Mouse (Mus musculus): ENCODE results near the gene Nrxn3. TPM values are rescaled to one million over a fixed set of nuclear protein-coding genes. Genes with fewer than 3 reads are reported as not detected.

Gene Nrxn3
- polyA plus RNA-seq, 1 experiment from 2014 or later = 94.3 TPM

DNA sequence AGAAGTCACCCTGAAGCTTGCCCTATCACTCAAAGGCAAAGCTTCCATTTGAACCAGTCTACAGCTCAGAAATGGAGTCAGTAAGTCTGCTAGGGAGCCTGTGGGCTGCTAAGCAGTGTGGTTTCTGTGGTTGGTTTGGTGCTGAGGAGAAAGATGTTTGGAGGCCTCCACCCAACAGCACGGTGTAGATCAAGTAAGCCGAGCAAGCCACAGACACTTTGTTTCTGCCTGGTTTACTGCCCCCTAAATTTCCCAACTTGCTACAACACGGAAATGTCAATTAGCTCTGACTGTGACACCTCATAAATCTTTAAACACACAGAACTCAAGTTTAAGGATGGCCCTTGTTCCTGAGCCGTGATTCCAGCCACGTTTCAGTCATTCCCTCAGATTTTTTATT lies 1513.4 kb downstream of the Nrxn3 start:
- Histone ChIP-seq H3K4me3 (no peak overlapping the region), H3K27me3 (replicated peaks) (no peaks in the 10 kb centered on the region)

DNA sequence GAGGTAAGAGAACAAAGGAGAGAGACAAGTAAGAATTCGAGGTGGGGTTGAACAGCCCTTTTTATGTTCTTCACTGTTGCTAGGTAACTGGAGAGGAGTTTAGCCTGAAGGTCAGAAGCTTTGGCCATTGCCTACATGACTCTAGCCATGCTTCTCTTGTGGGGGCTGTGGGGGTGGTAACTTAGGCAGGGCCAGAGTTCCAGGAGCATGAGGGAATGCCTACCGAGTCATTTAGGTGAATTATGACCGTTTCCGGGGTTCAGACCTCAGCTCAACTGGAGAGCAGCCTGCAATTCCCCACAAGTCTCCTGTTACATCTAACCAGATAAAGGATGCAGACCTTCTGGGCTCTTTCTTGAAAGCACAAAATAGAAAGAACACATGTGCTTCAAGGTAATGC lies 1537.6 kb downstream of the Nrxn3 start:
- ATAC-seq (replicated peaks) = no peak
- Histone ChIP-seq H3K4me1 (no peaks in the 10 kb centered on the region), H3K9ac (no peak overlapping the region), H3K4me2 (no peak overlapping the region), H3K36me3 (replicated peaks) (no peaks in the 10 kb centered on the region), H3K9me3 (no peaks in the 10 kb centered on the region), H3K27ac (no peak overlapping the region), H3K4me3 (no peak overlapping the region), H3K27me3 (replicated peaks) (no peaks in the 10 kb centered on the region)
- 80% methylated on average over 4 of the region's 4 CpGs for WGBS

More for the DNA sequence above, 1513.4 kb downstream of the Nrxn3 start:
- Histone ChIP-seq H3K4me1 (no peaks in the 10 kb centered on the region), H3K9me3 (no peaks in the 10 kb centered on the region), H3K4me2 (no peak overlapping the region), H3K36me3 (replicated peaks) (no peaks in the 10 kb centered on the region), H3K9ac (no peak overlapping the region), H3K27ac (no peak overlapping the region)
- WGBS = 78% methylated on average over 5 of the region's 5 CpGs
- no peak for ATAC-seq (replicated peaks)

DNA sequence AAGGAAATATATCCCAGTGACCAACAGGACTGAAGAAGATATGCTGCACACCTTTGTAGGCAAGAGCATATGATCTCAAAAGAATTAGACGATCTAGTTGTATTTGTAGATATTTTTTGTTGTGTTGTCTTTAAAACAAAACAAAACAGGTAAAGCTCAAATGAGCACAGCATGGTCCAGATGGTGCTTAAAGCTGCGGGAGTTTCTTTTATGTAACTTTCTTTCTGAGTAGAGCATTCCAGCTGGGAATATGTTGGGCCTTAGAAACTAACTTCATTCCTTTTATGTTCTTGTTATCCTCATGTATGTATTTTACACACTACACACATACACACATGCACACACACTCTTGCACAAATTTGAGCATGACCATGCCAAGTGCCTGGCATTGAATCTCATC lies 1545.4 kb downstream of the Nrxn3 start:
- H3K27ac ChIP-seq = no peak overlapping the region
- no peaks in the 10 kb centered on the region for H3K4me1 ChIP-seq
- ATAC-seq (replicated peaks) = no peak
- H3K36me3 ChIP-seq (replicated peaks) = no peaks in the 10 kb centered on the region
- no peak overlapping the region for H3K9ac ChIP-seq
- H3K27me3 ChIP-seq (replicated peaks) = no peaks in the 10 kb centered on the region
- 80% methylated on average over 2 of the region's 2 CpGs for WGBS
- no peak overlapping the region for H3K4me3 ChIP-seq
- no peaks in the 10 kb centered on the region for H3K9me3 ChIP-seq
- no peak overlapping the region for H3K4me2 ChIP-seq

DNA sequence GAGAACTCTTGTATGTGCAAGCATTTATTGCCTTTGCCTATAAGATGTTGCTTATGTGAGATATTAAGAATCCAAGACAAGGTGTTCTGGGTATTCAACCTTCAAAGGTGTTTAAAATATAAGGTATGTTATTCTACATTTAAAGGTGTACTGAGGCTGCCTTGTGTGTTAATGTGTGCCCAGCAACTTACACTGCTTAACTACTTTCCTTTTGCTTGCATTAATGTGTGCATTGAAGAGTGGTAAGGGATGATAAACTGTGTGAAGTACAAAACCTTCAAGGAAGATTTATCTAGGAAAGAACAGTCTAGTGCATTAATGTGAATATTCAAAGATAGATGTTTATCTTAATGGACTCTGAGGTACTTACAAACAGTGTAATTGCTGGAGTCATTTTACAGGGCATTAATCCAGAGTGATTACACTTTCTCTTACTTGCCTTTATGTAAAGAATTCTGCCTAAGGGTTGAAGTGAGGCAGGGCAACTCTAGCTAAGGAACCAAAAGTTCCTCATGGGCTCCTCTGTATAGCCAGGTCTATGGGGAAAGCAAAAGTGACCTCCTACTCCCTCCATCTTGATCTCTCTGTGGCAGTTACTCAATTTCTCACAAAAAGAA lies 1548.2 kb downstream of the Nrxn3 start:
- Histone ChIP-seq H3K9ac (no peak overlapping the region), H3K27me3 (replicated peaks) (no peaks in the 10 kb centered on the region), H3K36me3 (replicated peaks) (no peaks in the 10 kb centered on the region), H3K9me3 (no peaks in the 10 kb centered on the region), H3K4me1 (no peaks in the 10 kb centered on the region), H3K4me2 (no peak overlapping the region), H3K27ac (no peak overlapping the region), H3K4me3 (no peak overlapping the region)
- ATAC-seq (replicated peaks) = no peak

DNA sequence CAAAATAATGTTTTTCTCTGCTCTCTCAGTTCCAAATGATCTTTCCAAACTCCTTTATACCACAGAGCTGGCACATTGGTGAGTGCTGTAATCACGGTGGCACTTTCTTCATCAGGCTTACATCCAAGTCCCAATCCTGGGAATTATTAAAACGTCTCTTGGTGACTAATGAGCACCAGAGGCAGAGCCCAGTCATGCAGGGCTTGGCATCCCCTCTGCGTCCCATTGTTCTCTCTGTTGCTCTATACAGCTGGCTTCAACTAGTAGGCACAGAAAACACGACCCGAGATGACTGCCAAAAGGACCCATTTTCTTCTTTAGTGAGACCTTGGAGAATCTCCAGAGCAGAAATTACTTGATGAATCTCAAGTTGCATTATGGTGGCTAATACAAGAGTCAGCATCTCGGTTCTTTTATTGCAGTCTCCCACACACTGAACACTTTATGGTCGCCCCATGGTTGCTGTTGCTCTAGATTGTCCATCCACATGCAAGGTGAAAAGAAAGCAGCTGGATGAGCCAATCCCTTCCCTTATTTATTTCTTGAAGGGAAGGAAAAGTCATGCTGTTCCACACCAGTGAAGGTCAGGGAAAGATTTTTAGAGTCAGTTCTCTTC lies 1552.1 kb downstream of the Nrxn3 start:
- no peak overlapping the region for H3K9ac ChIP-seq
- 69% methylated on average over 7 of the region's 7 CpGs for whole genome bisulfite sequencing
- H3K4me1 ChIP-seq = no peaks in the 10 kb centered on the region
- no peak overlapping the region for H3K27ac ChIP-seq
- 0 out of 2 replicates have a peak, but pooled peaks have one; percentile 52 for ATAC-seq (replicated peaks)
- no peak overlapping the region for H3K4me2 ChIP-seq
- H3K27me3 ChIP-seq (replicated peaks) = no peaks in the 10 kb centered on the region
- no peaks in the 10 kb centered on the region for H3K9me3 ChIP-seq
- H3K36me3 ChIP-seq (replicated peaks) = no peaks in the 10 kb centered on the region
- H3K4me3 ChIP-seq = no peak overlapping the region

DNA sequence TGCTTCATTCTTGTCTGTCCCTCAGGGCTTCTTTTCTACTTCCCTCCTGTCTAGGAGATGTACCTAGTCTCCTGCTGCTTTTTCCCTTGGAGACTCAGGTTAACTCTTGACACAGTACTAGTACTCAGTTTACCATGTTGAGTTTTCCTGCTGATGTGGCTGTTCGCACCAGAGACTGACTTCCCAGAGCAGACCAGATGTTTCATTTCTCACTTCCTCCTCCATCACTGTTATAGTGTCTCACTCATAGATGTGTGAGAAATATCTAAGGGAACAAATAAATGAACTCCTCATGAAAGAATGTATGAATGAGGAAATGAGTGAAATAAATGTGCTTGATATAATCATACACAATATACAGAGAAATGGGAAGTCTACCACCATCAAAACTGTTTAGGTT lies 1558.6 kb downstream of the Nrxn3 start:
- H3K9ac ChIP-seq = no peak overlapping the region
- H3K36me3 ChIP-seq (replicated peaks) = no peaks in the 10 kb centered on the region
- H3K4me1 ChIP-seq = no peaks in the 10 kb centered on the region
- H3K9me3 ChIP-seq = no peaks in the 10 kb centered on the region
- 89% methylated on average over 1 of the region's 1 CpGs for WGBS
- H3K27me3 ChIP-seq (replicated peaks) = no peaks in the 10 kb centered on the region
- H3K4me3 ChIP-seq = no peak overlapping the region
- H3K4me2 ChIP-seq = no peak overlapping the region
- H3K27ac ChIP-seq = no peak overlapping the region
- ATAC-seq (replicated peaks) = no peak

DNA sequence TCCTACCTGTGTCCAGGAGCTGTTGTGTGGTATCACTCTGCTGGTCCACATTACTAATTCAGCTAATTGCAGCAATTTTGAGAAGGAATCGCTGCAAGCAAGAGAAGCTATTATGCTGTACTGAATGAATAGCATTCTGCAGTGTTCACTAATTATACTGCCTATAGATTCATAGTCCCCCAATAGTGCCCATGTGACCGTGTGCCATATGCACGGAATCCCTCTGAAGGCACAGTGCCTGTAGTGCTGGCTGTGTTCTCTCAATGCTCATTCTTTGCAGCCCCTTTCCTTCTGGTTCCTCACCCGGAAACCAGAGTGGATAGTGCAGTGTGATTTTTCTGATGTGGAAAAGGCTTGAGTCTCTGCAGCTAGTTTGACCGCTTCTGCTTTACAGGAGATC lies 1560.3 kb downstream of the Nrxn3 start:
- H3K4me2 ChIP-seq = no peak overlapping the region
- no peak overlapping the region for H3K9ac ChIP-seq
- no peaks in the 10 kb centered on the region for H3K27me3 ChIP-seq (replicated peaks)
- no peak for ATAC-seq (replicated peaks)
- H3K9me3 ChIP-seq = no peaks in the 10 kb centered on the region
- H3K4me3 ChIP-seq = no peak overlapping the region
- no peak overlapping the region for H3K27ac ChIP-seq
- 75% methylated on average over 5 of the region's 5 CpGs for WGBS
- no peaks in the 10 kb centered on the region for H3K36me3 ChIP-seq (replicated peaks)
- H3K4me1 ChIP-seq = no peaks in the 10 kb centered on the region

DNA sequence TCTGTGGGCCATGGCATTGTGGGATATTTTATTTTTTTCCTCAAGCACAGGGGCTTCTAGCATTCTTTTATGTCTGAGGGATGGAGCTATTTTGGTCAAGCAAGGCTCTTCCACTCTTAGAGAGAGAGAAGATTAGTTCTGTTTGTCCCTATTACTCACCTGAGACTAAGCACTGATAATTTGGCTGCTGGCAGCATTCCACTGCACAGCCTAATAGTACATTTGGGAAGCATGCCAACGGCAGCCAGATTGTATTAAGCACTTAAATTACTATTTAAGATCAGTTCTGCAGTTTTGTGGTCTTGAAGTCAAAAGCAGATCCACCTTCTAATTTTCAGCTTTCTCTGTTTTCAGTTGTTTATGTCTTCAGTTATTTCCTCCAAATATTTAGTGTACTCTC lies 1580.0 kb downstream of the Nrxn3 start:
- Histone ChIP-seq H3K9ac (no peak overlapping the region), H3K27ac (no peak overlapping the region), H3K4me1 (no peaks in the 10 kb centered on the region), H3K27me3 (replicated peaks) (no peaks in the 10 kb centered on the region), H3K4me3 (no peak overlapping the region), H3K9me3 (no peaks in the 10 kb centered on the region), H3K4me2 (no peak overlapping the region), H3K36me3 (replicated peaks) (no peaks in the 10 kb centered on the region)
- ATAC-seq (replicated peaks) = no peak
- WGBS = 78% methylated on average over 1 of the region's 1 CpGs

DNA sequence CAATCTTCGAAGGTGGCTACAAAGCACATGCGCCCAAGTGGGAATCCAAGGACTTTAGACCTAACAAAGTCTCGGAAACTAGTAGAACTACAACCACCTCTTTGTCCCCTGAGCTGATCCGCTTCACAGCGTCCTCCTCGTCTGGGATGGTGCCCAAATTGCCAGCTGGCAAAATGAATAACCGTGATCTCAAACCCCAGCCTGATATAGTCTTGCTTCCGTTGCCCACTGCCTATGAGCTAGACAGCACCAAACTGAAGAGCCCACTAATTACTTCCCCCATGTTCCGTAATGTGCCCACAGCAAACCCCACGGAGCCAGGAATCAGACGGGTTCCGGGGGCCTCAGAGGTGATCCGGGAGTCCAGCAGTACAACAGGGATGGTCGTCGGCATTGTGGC lies 1609.1 kb downstream of the Nrxn3 start:
- no peak for ATAC-seq (replicated peaks)
- Histone ChIP-seq H3K27ac (no peak overlapping the region), H3K4me2 (no peak overlapping the region), H3K4me1 (no peaks in the 10 kb centered on the region), H3K36me3 (replicated peaks) (no peaks in the 10 kb centered on the region), H3K4me3 (no peak overlapping the region), H3K27me3 (replicated peaks) (no peaks in the 10 kb centered on the region), H3K9ac (no peak overlapping the region), H3K9me3 (no peaks in the 10 kb centered on the region)
- 96% methylated on average over 15 of the region's 15 CpGs for WGBS

DNA sequence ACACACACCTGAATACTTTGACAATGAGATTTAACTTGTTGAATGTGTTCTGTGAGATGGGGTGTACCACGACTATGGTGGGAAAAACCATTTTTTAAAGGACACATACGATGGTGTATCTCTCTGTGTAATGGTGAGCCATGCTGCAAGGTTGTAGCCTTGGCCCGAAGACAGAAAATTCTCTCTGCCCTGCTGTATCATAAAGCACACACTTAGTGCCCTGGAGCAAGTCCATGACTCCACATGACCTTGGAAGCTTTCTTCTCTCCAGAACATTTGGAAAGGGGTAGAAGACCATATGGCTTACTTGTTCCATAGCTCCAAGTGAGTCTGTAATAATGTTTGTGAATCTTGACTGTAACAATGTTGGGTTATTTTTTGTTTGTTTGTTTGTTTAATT lies 1609.8 kb downstream of the Nrxn3 start:
- Histone ChIP-seq H3K4me1 (no peaks in the 10 kb centered on the region), H3K4me2 (no peak overlapping the region), H3K27me3 (replicated peaks) (no peaks in the 10 kb centered on the region), H3K27ac (no peak overlapping the region), H3K36me3 (replicated peaks) (no peaks in the 10 kb centered on the region), H3K4me3 (no peak overlapping the region), H3K9me3 (no peaks in the 10 kb centered on the region), H3K9ac (no peak overlapping the region)
- no peak for ATAC-seq (replicated peaks)
- 96% methylated on average over 3 of the region's 3 CpGs for WGBS

DNA sequence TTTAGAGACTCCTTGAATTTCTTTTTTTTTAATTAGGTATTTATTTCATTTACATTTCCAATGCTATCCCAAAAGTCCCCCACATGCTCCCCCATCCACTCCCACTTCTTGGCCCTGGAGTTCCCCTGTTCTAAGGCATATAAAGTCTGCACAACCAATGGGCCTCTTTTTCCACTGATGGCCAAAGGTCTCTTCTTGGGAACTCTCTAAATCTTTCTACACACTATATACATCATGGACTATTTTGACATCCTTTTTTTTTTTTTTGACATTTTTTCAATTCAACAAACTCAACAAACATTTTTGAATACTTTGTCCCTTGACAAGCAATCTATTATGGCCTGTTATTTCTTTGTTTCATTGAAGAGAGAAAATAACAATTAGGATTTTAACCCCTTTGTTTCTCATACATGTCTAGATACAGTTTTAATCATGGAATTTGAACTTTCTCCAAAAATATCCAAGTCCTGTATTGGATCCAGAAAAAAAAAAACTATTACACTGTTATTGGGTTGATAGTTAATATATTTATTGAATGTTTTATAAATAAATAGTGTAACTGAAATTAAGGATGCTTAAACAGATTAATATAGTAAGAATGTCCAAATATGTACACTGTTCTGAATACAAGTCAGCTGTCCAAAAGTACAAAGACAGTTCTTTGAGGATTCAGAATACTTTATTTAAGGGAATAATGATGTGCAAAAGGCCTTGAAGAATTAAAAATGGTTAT lies 1615.0 kb downstream of the Nrxn3 start:
- Histone ChIP-seq H3K4me1 (no peaks in the 10 kb centered on the region), H3K27ac (no peak overlapping the region), H3K36me3 (replicated peaks) (no peaks in the 10 kb centered on the region), H3K9ac (no peak overlapping the region), H3K9me3 (no peaks in the 10 kb centered on the region), H3K4me3 (no peak overlapping the region), H3K4me2 (no peak overlapping the region), H3K27me3 (replicated peaks) (no peaks in the 10 kb centered on the region)
- ATAC-seq (replicated peaks) = no peak

DNA sequence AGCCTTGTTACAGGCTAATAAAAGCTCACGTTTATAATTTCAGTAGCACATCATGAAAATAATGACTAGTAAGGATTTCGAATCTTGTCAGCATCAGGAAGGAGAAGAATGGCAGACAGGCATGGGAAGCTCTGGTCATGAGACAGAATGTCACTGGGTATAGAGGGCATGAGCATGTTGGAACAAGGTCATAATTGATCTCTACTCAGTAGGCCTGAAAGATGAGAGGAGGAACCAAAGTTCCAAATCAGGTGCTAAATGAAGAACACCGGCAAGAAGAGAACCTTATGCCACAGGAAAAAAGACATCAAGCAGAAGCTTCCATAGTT lies 1615.5 kb downstream of the Nrxn3 start:
- no peaks in the 10 kb centered on the region for H3K4me1 ChIP-seq
- no peak overlapping the region for H3K9ac ChIP-seq
- H3K27me3 ChIP-seq (replicated peaks) = no peaks in the 10 kb centered on the region
- no peaks in the 10 kb centered on the region for H3K9me3 ChIP-seq
- 91% methylated on average over 3 of the region's 3 CpGs for WGBS
- H3K27ac ChIP-seq = no peak overlapping the region
- no peaks in the 10 kb centered on the region for H3K36me3 ChIP-seq (replicated peaks)
- no peak overlapping the region for H3K4me2 ChIP-seq
- ATAC-seq (replicated peaks) = no peak
- no peak overlapping the region for H3K4me3 ChIP-seq

Measured in midbrain, embryonic 15.5 days (tissue).